Mouse (Mus musculus) heart, adult 2 months (tissue): Measurements from ENCODE around the gene Lce1a1.

Experiments used
- CTCF ChIP-seq: fragments of 200-600 bp; IDR thresholded peaks from 2 replicates; pipeline ENCODE4 v1.8.1; 2022; ENCODE audit warnings: antibody characterized with exemption, mild to moderate bottlenecking, moderate library complexity
- POLR2A ChIP-seq: fragments of 200-500 bp; IDR thresholded peaks from 2 replicates; pipeline ENCODE4 v1.6.1; 2011; ENCODE audit warnings: mild to moderate bottlenecking, low read depth, low read length, control low read depth; ENCODE audit not compliant: insufficient read depth

- no peak for TF ChIP-seq POLR2A
- peak; percentile 60 for TF ChIP-seq CTCF
These were observed 45.9 kb downstream of the Lce1a1 start for GRCm38 (mm10) chr3:92602169-92602568.
